Mouse (Mus musculus) frontal cortex, adult (tissue): Measurements from ENCODE around the gene Paqr9.

Source experiments
- ATAC-seq: cut with Nextera tagmentation; 2 replicates; pipeline ENCODE4 v1.9.2; 2017; ENCODE audit warnings: mild to moderate bottlenecking, moderate library complexity, mixed read lengths; ENCODE audit not compliant: low TSS enrichment

Paqr9 gene

GRCm38 (mm10) chr9:95578366-95578895, 19.0 kb downstream of the Paqr9 start:
- no peak for ATAC-seq

GRCm38 (mm10) chr9:95581021-95581757, 21.7 kb downstream of the Paqr9 start:
- peak; percentile 91 for ATAC-seq

- ATAC-seq, result peak; percentile 84
Observed at GRCm38 (mm10) chr9:95581758-95582515, 22.5 kb downstream of the Paqr9 start.

GRCm38 (mm10) chr9:95582555-95582954, 23.1 kb downstream of the Paqr9 start:
- ATAC-seq, result no peak

GRCm38 (mm10) chr9:95586046-95586445, 26.6 kb downstream of the Paqr9 start:
- no peak for ATAC-seq

GRCm38 (mm10) chr9:95588070-95588469, 28.6 kb downstream of the Paqr9 start:
- no peak for ATAC-seq

GRCm38 (mm10) chr9:95594291-95594690, 34.8 kb downstream of the Paqr9 start:
- ATAC-seq, result no peak

GRCm38 (mm10) chr9:95597466-95598178, 38.2 kb downstream of the Paqr9 start:
- 0 out of 2 replicates have a peak, but pooled peaks have one; percentile 6 for ATAC-seq

GRCm38 (mm10) chr9:95598179-95598721, 38.8 kb downstream of the Paqr9 start:
- peak; percentile 23 for ATAC-seq

- ATAC-seq, result no peak
Observed at GRCm38 (mm10) chr9:95599399-95599798, 39.9 kb downstream of the Paqr9 start.

GRCm38 (mm10) chr9:95602849-95603248, 43.4 kb downstream of the Paqr9 start:
- ATAC-seq, result no peak

GRCm38 (mm10) chr9:95603316-95603715, 43.9 kb downstream of the Paqr9 start:
- no peak for ATAC-seq

GRCm38 (mm10) chr9:95607196-95607595, 47.7 kb downstream of the Paqr9 start:
- ATAC-seq, result no peak

GRCm38 (mm10) chr9:95612246-95612768, 52.9 kb downstream of the Paqr9 start:
- no peak for ATAC-seq

GRCm38 (mm10) chr9:95613426-95614127, 54.1 kb downstream of the Paqr9 start:
- no peak for ATAC-seq

- ATAC-seq, result no peak
Observed at GRCm38 (mm10) chr9:95614861-95615615, 55.6 kb downstream of the Paqr9 start.

- no peak for ATAC-seq
Observed at GRCm38 (mm10) chr9:95615961-95616360, 56.5 kb downstream of the Paqr9 start.
